Mouse (Mus musculus): Measurements from ENCODE around the gene Bub1b.

DNA sequence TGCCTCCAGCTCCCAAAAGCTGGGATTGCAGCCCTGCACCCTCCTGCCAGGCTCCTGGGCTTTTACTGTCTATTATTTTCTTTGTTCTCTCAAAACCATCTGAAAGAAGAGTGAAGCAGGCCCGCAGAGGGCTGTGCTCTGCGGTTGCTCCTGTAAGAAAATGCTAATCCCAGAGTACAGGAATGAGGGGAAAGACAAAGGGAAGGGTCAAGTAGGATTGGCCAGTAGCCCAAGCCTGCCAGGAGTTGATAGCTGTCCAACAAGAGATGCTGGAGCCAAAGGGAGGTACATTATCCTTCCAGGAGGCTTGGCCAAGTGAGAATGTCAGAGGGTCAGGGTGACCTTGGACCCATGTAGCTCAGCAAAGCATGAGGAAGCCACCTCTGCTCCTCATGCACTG is 46.4 kb upstream of the Bub1b start:
- TF ChIP-seq POLR2A (IDR thresholded peaks at IDR 0.05; ENCODE audit: low read depth, low read length) (no peak), CTCF (conservative IDR thresholded peaks at IDR 0.05 in 1 of 2, IDR thresholded peaks at IDR 0.05 in 1 of 2; ENCODE audit: low read depth in 2 of 2, low read length in 2 of 2) (no peak), EP300 (IDR thresholded peaks at IDR 0.05; ENCODE audit: low read length) (no peak), JUND (conservative IDR thresholded peaks at IDR 0.05; ENCODE audit: low read depth, low read length) (no peak), ELF1 (IDR thresholded peaks at IDR 0.05; ENCODE audit: low read depth, low read length) (no peak), USF1 (IDR thresholded peaks at IDR 0.05; ENCODE audit: low read depth, low read length) (no peak), MXI1 (IDR thresholded peaks at IDR 0.05; ENCODE audit: low read depth, low read length) (no peak), NRF1 (IDR thresholded peaks at IDR 0.05; ENCODE audit: low read depth, low read length) (no peak)

Measured in CH12.LX (cell line).